Mouse (Mus musculus): ENCODE results near the gene C1qtnf6. TPM values are rescaled to one million over a fixed set of nuclear protein-coding genes. Genes with fewer than 3 reads are reported as not detected.

Gene C1qtnf6
- total and polyA plus RNA-seq, 3 experiments = 14.1 to 20.8 (median 17.0) TPM

- Histone ChIP-seq H3K36me3 (ENCODE audit: control insufficient read depth, insufficient read depth, low read length) (no peaks in the 10 kb centered on the region), H3K79me2 (replicated peaks; ENCODE audit: control insufficient read depth, insufficient read depth, low read length) (no peaks in the 10 kb centered on the region), H3K27ac (no peak overlapping the region), H3K4me1 (ENCODE audit: control insufficient read depth, insufficient read depth, low read length) (no peaks in the 10 kb centered on the region), H3K4me3 (no peak overlapping the region), H3K9ac (ENCODE audit: low read depth, low read length) (no peak overlapping the region), H3K27me3 (ENCODE audit: control insufficient read depth, insufficient read depth, low read length) (no peaks in the 10 kb centered on the region)
- no peak for TF ChIP-seq EP300 (IDR thresholded peaks at IDR 0.05; ENCODE audit: insufficient read depth, low read depth, low read length)
- no peak for TF ChIP-seq CTCF (IDR thresholded peaks at IDR 0.05)
- TF ChIP-seq POLR2A (IDR thresholded peaks at IDR 0.05; ENCODE audit: insufficient read depth, low read depth, low read length) = no peak
- intact Hi-C loops (cut with DNase I) = no loop called here
- 65% methylated on average over 3 of the region's 3 CpGs for WGBS
- no peak for DNase-seq
Observed at GRCm38 (mm10) chr15:78542098-78542766, 11.0 kb upstream of the C1qtnf6 start.

GRCm38 (mm10) chr15:78541606-78542005 is 10.4 kb upstream of the C1qtnf6 start:
- TF ChIP-seq POLR2A (IDR thresholded peaks at IDR 0.05; ENCODE audit: insufficient read depth, low read depth, low read length) (no peak; the same call in 1 of the 2 replicates), EP300 (IDR thresholded peaks at IDR 0.05; ENCODE audit: insufficient read depth, low read depth, low read length) (peak; percentile 92), CTCF (IDR thresholded peaks at IDR 0.05) (no peak)
- WGBS = 27% methylated on average over 3 of the region's 3 CpGs
- no peaks in the 10 kb centered on the region for H3K79me2 ChIP-seq (replicated peaks; ENCODE audit: control insufficient read depth, insufficient read depth, low read length)
- H3K27me3 ChIP-seq (ENCODE audit: control insufficient read depth, insufficient read depth, low read length) = no peaks in the 10 kb centered on the region
- H3K4me1 ChIP-seq (ENCODE audit: control insufficient read depth, insufficient read depth, low read length) = no peaks in the 10 kb centered on the region
- DNase-seq = peak in 1 of 2 experiments; percentile 57
- H3K9ac ChIP-seq (ENCODE audit: low read depth, low read length) = no peak overlapping the region
- intact Hi-C loops (cut with DNase I) = no loop called here
- H3K4me3 ChIP-seq = no peak overlapping the region
- H3K36me3 ChIP-seq (ENCODE audit: control insufficient read depth, insufficient read depth, low read length) = no peaks in the 10 kb centered on the region
- H3K27ac ChIP-seq = no peak overlapping the region

- Histone ChIP-seq H3K4me3 (no peak overlapping the region), H3K27ac (no peak overlapping the region), H3K27me3 (ENCODE audit: control insufficient read depth, insufficient read depth, low read length) (no peaks in the 10 kb centered on the region), H3K9ac (ENCODE audit: low read depth, low read length) (no peak overlapping the region), H3K79me2 (replicated peaks; ENCODE audit: control insufficient read depth, insufficient read depth, low read length) (no peaks in the 10 kb centered on the region), H3K36me3 (ENCODE audit: control insufficient read depth, insufficient read depth, low read length) (no peaks in the 10 kb centered on the region), H3K4me1 (ENCODE audit: control insufficient read depth, insufficient read depth, low read length) (no peaks in the 10 kb centered on the region)
- intact Hi-C loops (cut with DNase I) = no loop called here
- TF ChIP-seq POLR2A (IDR thresholded peaks at IDR 0.05; ENCODE audit: insufficient read depth, low read depth, low read length) = no peak
- no peak for TF ChIP-seq CTCF (IDR thresholded peaks at IDR 0.05)
- no peak for TF ChIP-seq EP300 (IDR thresholded peaks at IDR 0.05; ENCODE audit: insufficient read depth, low read depth, low read length)
- 55% methylated on average over 3 of the region's 3 CpGs for WGBS
- DNase-seq = no peak
Observed at GRCm38 (mm10) chr15:78541036-78541435, 9.8 kb upstream of the C1qtnf6 start.

- WGBS = 62% methylated on average over 10 of the region's 10 CpGs
- Histone ChIP-seq H3K79me2 (replicated peaks; ENCODE audit: control insufficient read depth, insufficient read depth, low read length) (no peaks in the 10 kb centered on the region), H3K9ac (ENCODE audit: low read depth, low read length) (no peak overlapping the region), H3K36me3 (ENCODE audit: control insufficient read depth, insufficient read depth, low read length) (no peaks in the 10 kb centered on the region), H3K27ac (no peak overlapping the region), H3K4me1 (ENCODE audit: control insufficient read depth, insufficient read depth, low read length) (peaks cover 5% of the 10 kb centered on the region), H3K4me3 (no peak overlapping the region), H3K27me3 (ENCODE audit: control insufficient read depth, insufficient read depth, low read length) (no peaks in the 10 kb centered on the region)
- DNase-seq = no peak
- TF ChIP-seq EP300 (IDR thresholded peaks at IDR 0.05; ENCODE audit: insufficient read depth, low read depth, low read length) (no peak), POLR2A (IDR thresholded peaks at IDR 0.05; ENCODE audit: insufficient read depth, low read depth, low read length) (no peak), CTCF (IDR thresholded peaks at IDR 0.05) (no peak)
- intact Hi-C loops (cut with DNase I) = loop anchor here (5.0 kb wide), 1 partner anchor 34 kb away; no protein-coding TSS in a partner anchor
Observed at GRCm38 (mm10) chr15:78535723-78536421, 4.7 kb upstream of the C1qtnf6 start.

- no peak overlapping the region for H3K4me3 ChIP-seq
- peaks cover 16% of the 10 kb centered on the region for H3K4me1 ChIP-seq (ENCODE audit: control insufficient read depth, insufficient read depth, low read length)
- H3K79me2 ChIP-seq (replicated peaks; ENCODE audit: control insufficient read depth, insufficient read depth, low read length) = no peaks in the 10 kb centered on the region
- H3K9ac ChIP-seq (ENCODE audit: low read depth, low read length) = no peak overlapping the region
- no peak overlapping the region for H3K27ac ChIP-seq
- no peak for TF ChIP-seq EP300 (IDR thresholded peaks at IDR 0.05; ENCODE audit: insufficient read depth, low read depth, low read length)
- no peak for TF ChIP-seq CTCF (IDR thresholded peaks at IDR 0.05)
- no peak for TF ChIP-seq POLR2A (IDR thresholded peaks at IDR 0.05; ENCODE audit: insufficient read depth, low read depth, low read length)
- WGBS = 78% methylated on average over 10 of the region's 10 CpGs
- H3K27me3 ChIP-seq (ENCODE audit: control insufficient read depth, insufficient read depth, low read length) = no peaks in the 10 kb centered on the region
- no peaks in the 10 kb centered on the region for H3K36me3 ChIP-seq (ENCODE audit: control insufficient read depth, insufficient read depth, low read length)
- no peak for DNase-seq
- intact Hi-C loops (cut with DNase I) = loop anchor here (5.0 kb wide), 1 partner anchor 49 kb away; no protein-coding TSS in a partner anchor
Observed at GRCm38 (mm10) chr15:78533346-78533835, 2.2 kb upstream of the C1qtnf6 start.
